Mouse (Mus musculus) lung, adult 2 months (tissue): ENCODE results near the gene Rasal2.

ENCODE experiments used
- CTCF ChIP-seq: fragments of 200-500 bp; IDR thresholded peaks from 2 replicates; pipeline ENCODE4 v1.5.1; 2011; ENCODE audit warnings: mild to moderate bottlenecking, low read length, control low read depth; ENCODE audit not compliant: insufficient read depth
- POLR2A ChIP-seq: fragments of 200-500 bp; IDR thresholded peaks from 2 replicates; pipeline ENCODE4 v1.6.1; 2011; ENCODE audit warnings: low read depth, mild to moderate bottlenecking, control low read depth, low read length, borderline replicate concordance; ENCODE audit errors: extremely low read depth

GRCm38 (mm10) chr1:157295868-157296267 is 116.5 kb downstream of the Rasal2 start:
- TF ChIP-seq CTCF (no peak), POLR2A (no peak)
